Mouse (Mus musculus): ENCODE data around the gene Olfr103.

DNA sequence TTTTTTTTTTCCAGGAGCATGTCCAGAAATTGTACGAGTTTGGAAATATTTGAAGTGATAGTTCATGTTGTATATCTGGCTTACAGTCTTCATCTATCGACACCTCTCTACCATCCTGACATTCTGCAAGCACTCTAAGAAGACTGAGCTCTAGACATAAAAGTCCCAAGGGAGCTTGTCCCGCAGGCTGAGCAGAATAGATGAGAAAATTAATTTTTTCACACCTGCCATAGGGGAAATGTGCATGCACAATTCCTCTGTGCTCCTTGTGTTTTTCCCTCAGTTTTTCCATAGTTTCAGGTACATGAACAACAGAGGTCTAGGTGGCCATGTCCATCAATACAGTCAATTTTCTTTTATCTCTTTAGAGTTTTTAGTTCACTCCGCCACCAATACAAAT is 35.3 kb downstream of the Olfr103 start, which contains the start of gene Olfr101:
- TF ChIP-seq POLR2A (IDR thresholded peaks at IDR 0.05; ENCODE audit: control insufficient read depth, extremely low read depth, insufficient read depth, low read length, poor library complexity) (no peak), CTCF (IDR thresholded peaks at IDR 0.05; ENCODE audit: borderline replicate concordance, control insufficient read depth, extremely low read depth, insufficient read depth, low read length, poor library complexity) (no peak)
